Mouse (Mus musculus) lung, embryonic 14.5 days (tissue): ENCODE data around the gene Cxadr. TPM values are rescaled to one million over a fixed set of nuclear protein-coding genes. Genes with fewer than 3 reads are reported as not detected.

Experiments
- ATAC-seq: fragments of 200-750 bp; cut with Nextera tagmentation; 2 replicates; pipeline ENCODE4 v1.8.0; 2017; ENCODE audit warnings: mild to moderate bottlenecking, moderate TSS enrichment, moderate library complexity; ENCODE audit not compliant: insufficient read depth
- DNase-seq: peaks from one replicate; pipeline ENCODE4 v3.0.0-alpha.2; 2015
- H3K27ac ChIP-seq: fragments of 300-500 bp; sonication (generic); 2 replicates; pipeline ENCODE4 v1.5.1; 2014; ENCODE audit warnings: low read depth, mild to moderate bottlenecking, moderate library complexity
- H3K27me3 ChIP-seq: fragments of 300-500 bp; sonication (generic); 2 replicates; pipeline ENCODE4 v1.6.1; 2014; ENCODE audit warnings: low read length, control low read depth; ENCODE audit not compliant: insufficient read depth
- H3K36me3 ChIP-seq: fragments of 300-500 bp; sonication (generic); 2 replicates; pipeline ENCODE4 v1.6.1; 2014; ENCODE audit warnings: control low read depth; ENCODE audit not compliant: insufficient read depth
- H3K4me1 ChIP-seq: fragments of 300-500 bp; sonication (generic); 2 replicates; pipeline ENCODE4 v1.6.1; 2014; ENCODE audit warnings: antibody characterized with exemption, control low read depth; ENCODE audit not compliant: insufficient read depth
- H3K4me2 ChIP-seq: fragments of 300-500 bp; sonication (generic); 2 replicates; pipeline ENCODE4 v1.6.1; 2014; ENCODE audit warnings: mild to moderate bottlenecking
- H3K4me3 ChIP-seq: fragments of 300-500 bp; sonication (generic); 2 replicates; pipeline ENCODE4 v1.5.1; 2014; ENCODE audit warnings: low read depth, low read length
- H3K9ac ChIP-seq: fragments of 300-500 bp; sonication (generic); 2 replicates; pipeline ENCODE4 v1.6.1; 2014
- H3K9me3 ChIP-seq: fragments of 300-500 bp; sonication (generic); 2 replicates; pipeline ENCODE4 v1.6.1; 2016; ENCODE audit warnings: low read depth, low read length, control low read depth
- CTCF ChIP-seq: IDR thresholded peaks from 2 replicates; pipeline ENCODE4 v1.5.1; 2016; ENCODE audit warnings: antibody characterized with exemption, low read depth
- WGBS: fragments of 180-500 bp; shearing (Covaris S2); extraction: QIAGEN DNeasy Blood & Tissue Kit; methylation state at CpG from one replicate; pipeline ENCODE4 v1.1.7; 2014; 5-methylcytosine and 5-hydroxymethylcytosine counted together
- polyA plus RNA-seq: library from polyadenylated mRNA; unstranded; fragments of >200 nt; fragmentation: Nextera tagmentation; extraction: Ambion mirVana; gene quantifications from 2 replicates; pipeline ENCODE4 v1.2.1, GENCODE M21; 2014

Gene Cxadr
- polyA plus RNA-seq = 20.2 and 22.6 TPM in 2 replicates

- H3K36me3 ChIP-seq = no peaks in the 10 kb centered on the region
- no peaks in the 10 kb centered on the region for H3K9me3 ChIP-seq
- peak within 1 kb of the TSS; percentile 86 for H3K27ac ChIP-seq
- TF ChIP-seq CTCF = no peak; the same call in 1 of the 2 replicates
- H3K4me1 ChIP-seq = peaks cover 4% of the 10 kb centered on the region; the same call in 1 of the 2 replicates
- ATAC-seq (peak; percentile 95), DNase-seq (peak; percentile 84)
- H3K4me3 ChIP-seq = peak within 1 kb of the TSS; percentile 77
- H3K27me3 ChIP-seq = peaks cover 20% of the 10 kb centered on the region
- WGBS = under 1% methylated on average over 34 of the region's 34 CpGs
- peak within 1 kb of the TSS; percentile 96 for H3K4me2 ChIP-seq
- H3K9ac ChIP-seq = peak within 1 kb of the TSS; percentile 75
Observed at GRCm38 (mm10) chr16:78301183-78301830, at the start of gene Cxadr. Gene Cxadr, plus strand, starts transcription at chr16:78301489.

DNA sequence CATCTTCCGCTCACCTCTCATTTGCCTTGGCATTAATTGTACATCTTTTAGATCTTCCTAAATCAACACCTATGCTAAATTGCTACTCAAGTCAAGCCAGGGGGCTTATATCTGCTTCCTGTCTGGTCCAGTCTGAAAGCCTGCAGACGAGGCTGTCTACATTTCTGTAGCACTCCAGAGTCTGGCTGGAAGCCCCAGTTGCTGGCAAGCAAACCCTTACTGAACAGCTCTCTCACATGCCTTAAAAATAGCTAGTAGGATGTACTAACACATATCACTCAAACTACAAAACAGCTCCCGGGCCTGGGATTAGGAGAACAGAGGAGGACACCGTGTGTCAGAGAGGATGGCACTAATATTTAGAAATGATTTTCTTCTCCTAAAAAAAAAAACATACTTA lies 42.3 kb upstream of the Cxadr start:
- Histone ChIP-seq H3K27ac (peak overlapping the region; percentile 33; the same call in 1 of the 2 replicates), H3K36me3 (no peaks in the 10 kb centered on the region), H3K9me3 (no peaks in the 10 kb centered on the region), H3K4me3 (no peak overlapping the region), H3K4me2 (no peak overlapping the region), H3K27me3 (no peaks in the 10 kb centered on the region), H3K4me1 (no peaks in the 10 kb centered on the region), H3K9ac (no peak overlapping the region)
- TF ChIP-seq CTCF = no peak
- WGBS = 43% methylated on average over 4 of the region's 4 CpGs
- peak; percentile 82; the same call in 1 of the 2 replicates for ATAC-seq
- peak; percentile 86 for DNase-seq

DNA sequence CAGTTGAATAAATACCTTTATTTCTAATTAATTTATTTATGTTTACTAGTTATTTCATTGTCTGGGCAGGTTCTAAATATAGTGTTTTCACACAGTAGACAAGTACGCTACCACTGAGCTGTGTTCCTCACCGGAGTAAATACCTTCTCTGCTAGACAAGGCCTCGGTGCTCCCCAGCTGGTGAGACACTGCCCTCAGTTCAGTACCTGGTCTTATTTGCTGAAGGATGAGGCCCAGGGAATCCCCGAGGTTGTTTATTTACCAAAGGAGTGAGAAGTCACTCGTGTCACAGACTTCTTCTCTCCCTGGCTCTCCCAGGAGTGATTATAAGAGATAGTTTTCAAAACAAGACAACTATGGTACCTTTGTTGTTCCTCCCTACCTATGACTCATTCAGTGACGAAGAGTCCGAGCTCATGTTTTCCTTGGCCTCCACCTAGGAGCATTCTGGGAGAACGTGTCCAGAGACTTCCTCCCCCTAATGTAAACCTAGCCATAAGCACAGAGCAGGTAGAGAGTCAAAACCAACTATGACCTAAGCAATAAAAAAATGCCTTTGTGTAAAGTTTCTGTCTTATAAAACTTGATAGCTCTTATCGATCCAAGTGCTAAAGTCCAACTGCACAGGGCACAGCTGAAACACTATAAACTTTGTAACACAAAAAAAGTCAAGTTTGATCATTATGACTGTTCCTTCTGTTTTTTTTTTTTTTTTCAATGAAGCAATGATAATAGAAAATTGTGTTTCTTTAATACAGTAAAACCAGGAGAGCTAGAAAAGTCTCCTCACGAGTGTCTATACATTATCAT lies 41.0 kb upstream of the Cxadr start:
- no peak for TF ChIP-seq CTCF
- no peak for DNase-seq
- ATAC-seq = no peak

DNA sequence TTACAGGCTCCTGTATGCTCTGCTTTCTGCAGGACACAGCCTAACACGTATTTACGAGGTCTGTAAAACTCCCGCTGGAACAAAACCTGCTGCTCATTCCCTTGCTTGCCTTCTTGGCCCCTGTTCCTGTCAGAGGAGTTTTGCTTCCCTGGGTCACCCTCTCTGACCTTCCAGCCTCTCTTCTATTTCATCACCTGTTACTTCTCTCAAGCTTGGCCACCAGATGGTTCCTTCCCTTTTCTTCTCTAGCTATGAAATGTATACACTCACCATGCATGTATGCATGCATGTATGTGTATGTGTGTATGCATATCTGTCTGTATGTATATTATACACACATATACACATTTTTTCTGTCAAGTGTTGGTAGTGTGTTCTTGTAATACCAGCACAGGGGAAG lies 39.8 kb upstream of the Cxadr start:
- no peak overlapping the region for H3K4me2 ChIP-seq
- no peak for ATAC-seq
- no peak for DNase-seq
- no peak overlapping the region for H3K9ac ChIP-seq
- no peaks in the 10 kb centered on the region for H3K9me3 ChIP-seq
- H3K4me1 ChIP-seq = peaks cover 6% of the 10 kb centered on the region
- no peak for TF ChIP-seq CTCF
- 60% methylated on average over 3 of the region's 3 CpGs for WGBS
- no peak overlapping the region for H3K4me3 ChIP-seq
- no peaks in the 10 kb centered on the region for H3K36me3 ChIP-seq
- no peaks in the 10 kb centered on the region for H3K27me3 ChIP-seq
- no peak overlapping the region for H3K27ac ChIP-seq

More for the DNA sequence above, 41.0 kb upstream of the Cxadr start:
- Histone ChIP-seq H3K4me3 (no peak overlapping the region), H3K36me3 (no peaks in the 10 kb centered on the region), H3K4me1 (peaks cover under 1% of the 10 kb centered on the region; the same call in 1 of the 2 replicates), H3K9me3 (no peaks in the 10 kb centered on the region), H3K27ac (no peak overlapping the region), H3K27me3 (no peaks in the 10 kb centered on the region), H3K9ac (no peak overlapping the region), H3K4me2 (no peak overlapping the region)
- 56% methylated on average over 10 of the region's 10 CpGs for WGBS

DNA sequence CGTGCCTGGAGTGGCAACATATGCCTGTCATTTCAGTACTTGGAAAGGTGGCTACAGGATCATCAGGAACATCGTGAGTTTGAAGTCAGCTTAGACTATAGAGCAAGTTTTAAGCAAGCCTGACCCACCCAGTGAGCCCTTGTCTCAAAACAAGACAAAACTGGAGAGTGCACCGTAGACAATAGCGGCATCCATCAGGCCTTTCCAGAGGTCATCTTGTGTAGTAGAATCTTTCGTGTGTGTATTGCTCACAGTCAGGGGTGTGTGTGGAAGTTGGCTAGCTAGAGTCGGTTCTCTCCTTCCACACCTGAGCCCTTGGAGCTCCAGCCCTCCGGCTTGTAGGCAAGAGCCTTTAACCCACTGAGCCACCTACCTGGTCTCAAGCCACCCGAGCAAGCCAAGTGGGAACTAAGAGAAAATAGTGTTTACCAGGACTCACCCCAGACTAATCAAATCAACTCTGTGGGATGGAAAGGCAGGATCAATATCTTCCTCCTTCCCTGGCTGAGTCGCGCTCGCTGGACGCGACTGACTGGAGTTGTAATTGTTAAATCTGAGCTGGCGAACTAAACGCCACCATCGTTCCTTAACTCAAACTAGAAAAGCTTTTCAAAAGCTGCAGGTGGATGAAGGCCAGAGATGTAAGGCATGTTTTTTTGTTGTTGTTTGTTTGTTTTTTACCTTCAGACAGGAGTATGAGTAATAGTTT lies 36.7 kb upstream of the Cxadr start:
- no peaks in the 10 kb centered on the region for H3K36me3 ChIP-seq
- peak overlapping the region; percentile 50 for H3K9ac ChIP-seq
- no peaks in the 10 kb centered on the region for H3K9me3 ChIP-seq
- DNase-seq (peak; percentile 27), ATAC-seq (peak; percentile 14; the same call in 1 of the 2 replicates)
- H3K4me2 ChIP-seq = peak overlapping the region; percentile 63
- H3K4me1 ChIP-seq = peaks cover 6% of the 10 kb centered on the region
- H3K4me3 ChIP-seq = peak overlapping the region; percentile 39
- no peak for TF ChIP-seq CTCF
- WGBS = 18% methylated on average over 16 of the region's 16 CpGs
- peak overlapping the region; percentile 76 for H3K27ac ChIP-seq
- no peaks in the 10 kb centered on the region for H3K27me3 ChIP-seq

- Histone ChIP-seq H3K4me3 (peak overlapping the region; percentile 39), H3K27ac (peak overlapping the region; percentile 76), H3K27me3 (no peaks in the 10 kb centered on the region), H3K4me2 (peak overlapping the region; percentile 63), H3K36me3 (no peaks in the 10 kb centered on the region), H3K9ac (peak overlapping the region; percentile 50), H3K4me1 (peaks cover 6% of the 10 kb centered on the region), H3K9me3 (no peaks in the 10 kb centered on the region)
- under 1% methylated on average over 7 of the region's 7 CpGs for WGBS
- peak; percentile 79 for ATAC-seq
- no peak for TF ChIP-seq CTCF
- DNase-seq = peak; percentile 79
Observed at GRCm38 (mm10) chr16:78265151-78265590, 36.1 kb upstream of the Cxadr start.

DNA sequence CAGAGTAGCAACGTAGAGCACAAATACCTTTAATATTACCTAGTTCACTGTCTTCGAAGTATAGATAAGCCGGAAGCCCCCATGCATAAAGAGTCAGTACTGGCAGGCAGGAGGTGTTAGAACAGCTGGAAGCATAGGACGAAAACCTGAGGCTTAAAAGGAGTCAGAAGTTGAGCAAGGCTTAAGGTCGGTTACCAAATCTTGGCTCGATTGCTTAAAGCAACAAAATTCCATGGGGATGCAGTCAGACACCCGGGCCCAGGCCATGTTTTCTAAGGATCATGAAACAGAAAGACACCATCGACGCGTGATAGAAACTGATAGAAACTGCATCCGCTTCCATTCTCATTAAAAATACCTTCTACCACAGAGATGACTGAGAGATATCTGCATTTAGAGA lies 35.5 kb upstream of the Cxadr start:
- peak; percentile 24 for DNase-seq
- no peak for TF ChIP-seq CTCF
- Histone ChIP-seq H3K27me3 (no peaks in the 10 kb centered on the region), H3K4me2 (no peak overlapping the region; the same call in 1 of the 2 replicates), H3K9me3 (no peaks in the 10 kb centered on the region), H3K4me3 (no peak overlapping the region), H3K36me3 (no peaks in the 10 kb centered on the region), H3K27ac (peak overlapping the region; percentile 76), H3K4me1 (peaks cover 6% of the 10 kb centered on the region), H3K9ac (no peak overlapping the region)
- 45% methylated on average over 11 of the region's 11 CpGs for WGBS
- ATAC-seq = no peak
